Mouse (Mus musculus) subcutaneous adipose tissue, adult 2 months (tissue): ENCODE data around the gene Rnf114. TPM values are rescaled to one million over a fixed set of nuclear protein-coding genes. Genes with fewer than 3 reads are reported as not detected.

Experiments used
- polyA plus RNA-seq: library from polyadenylated mRNA; depleted of rRNA; stranded (reverse); fragments of >200 nt; gene quantifications from 2 replicates; pipeline ENCODE4 v1.2.3, GENCODE M21; 2012; ENCODE audit warnings: low replicate concordance; rRNA removed

Gene Rnf114
- 77.1 and 108 TPM in 2 replicates for polyA plus RNA-seq

GRCm38 (mm10) chr2:167491757-167492708 lies at the start of gene Rnf114:
Gene Rnf114 (plus strand): TSS chr2:167492645.

DNA sequence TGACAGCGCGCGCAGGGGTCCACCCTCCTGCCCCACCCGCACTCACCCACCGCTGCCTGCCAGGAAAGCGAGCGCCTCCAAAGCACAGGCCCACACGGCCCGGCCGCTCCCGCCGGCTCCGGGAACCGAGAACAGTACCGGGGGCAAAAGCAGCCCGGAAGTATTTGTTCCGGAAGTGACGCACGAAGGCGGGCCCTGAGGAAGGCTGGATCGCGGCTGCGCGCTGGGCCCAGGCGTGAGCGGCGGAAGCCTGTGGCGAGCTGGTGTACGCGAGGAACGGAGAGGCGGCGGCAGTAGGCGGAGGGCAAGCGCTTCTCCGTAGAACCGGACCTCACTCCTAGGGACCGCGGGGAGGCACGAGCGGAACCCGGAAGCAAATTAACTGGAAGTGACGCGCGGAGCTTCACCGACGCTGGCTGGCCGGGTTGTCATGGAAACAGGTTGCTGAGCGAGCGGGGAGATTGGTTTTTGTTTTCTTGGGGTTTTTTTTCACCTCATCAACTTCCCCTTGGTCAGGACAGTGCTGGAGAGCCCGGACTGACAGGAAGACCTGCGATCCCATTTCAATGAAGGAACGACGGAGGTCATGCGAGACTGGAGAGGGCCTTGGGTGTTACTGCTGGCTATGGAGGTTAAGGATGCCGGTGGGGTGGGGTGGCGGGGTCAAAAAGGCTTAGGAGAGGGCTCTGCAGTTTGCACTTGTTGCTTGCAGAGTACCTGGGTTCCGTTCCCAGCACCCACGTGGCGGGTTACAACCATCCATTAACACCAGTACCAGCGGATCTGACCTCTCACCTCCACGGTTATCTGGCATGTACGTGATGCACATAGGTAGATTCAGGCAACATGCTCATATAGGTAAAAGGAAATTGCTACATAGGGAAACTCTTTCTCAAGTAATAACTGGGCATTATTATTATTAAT lies 530 bp downstream of the Rnf114 start, which contains the start of gene Spata2:
Gene Spata2 (minus strand): TSS at position 175 of the 924 bp plus-strand sequence.

DNA sequence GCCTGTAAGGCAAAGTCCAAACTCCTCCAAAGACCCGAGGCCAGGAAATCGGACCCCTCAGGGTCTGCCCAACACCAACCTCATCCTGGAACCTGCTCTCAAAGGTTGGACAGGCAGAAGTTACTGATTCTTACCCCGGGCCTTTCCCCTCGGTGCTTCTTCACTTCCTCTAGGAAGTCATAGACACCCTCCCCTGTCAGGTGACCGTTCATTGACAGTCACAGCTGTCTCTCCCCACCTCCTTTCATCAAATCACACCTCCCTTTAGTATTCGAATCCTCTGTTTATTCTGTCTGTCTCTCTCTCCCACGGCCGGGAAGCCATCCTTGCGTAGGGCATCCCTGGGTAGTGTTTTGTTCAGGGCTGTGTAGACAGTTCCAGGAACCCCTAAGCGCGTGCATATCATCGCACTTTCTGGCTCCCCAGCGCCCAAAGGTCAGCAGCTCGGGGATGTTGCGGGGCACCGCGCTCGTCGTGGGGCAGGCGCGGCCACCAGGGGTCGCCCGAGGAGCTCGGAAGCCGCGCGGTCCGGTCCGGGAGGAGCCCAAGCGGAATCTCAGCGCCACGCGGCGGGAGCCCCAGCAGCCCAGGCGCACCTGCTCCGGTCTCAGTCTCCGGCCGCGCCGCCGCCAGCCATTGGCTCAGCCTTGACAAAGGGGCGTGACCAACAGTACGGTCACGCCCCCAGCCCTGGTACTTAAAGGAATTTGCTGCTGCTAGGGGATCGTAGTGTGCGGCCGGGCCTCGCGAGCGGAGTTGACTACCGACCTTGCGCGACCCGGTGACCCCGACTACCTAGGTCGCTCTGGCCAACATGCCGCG lies 45.2 kb downstream of the Rnf114 start, which contains the start of gene Snai1:
Gene Snai1 (plus strand): TSS at position 720 of the 822 bp plus-strand sequence.

Other genes starting within 250 kb of the Rnf114 start
- 11.8 and 39.0 TPM in 2 replicates for gene B4galt5, start 143.5 kb upstream of the Rnf114 start, polyA plus RNA-seq
- 39.4 and 57.7 TPM in 2 replicates for gene Slc9a8, start 70.9 kb upstream of the Rnf114 start, polyA plus RNA-seq
- 24.4 and 27.6 TPM in 2 replicates for gene Spata2, start 242 bp downstream of the Rnf114 start, polyA plus RNA-seq
- 22.0 and 82.4 TPM in 2 replicates for gene Snai1, start 45.5 kb downstream of the Rnf114 start, polyA plus RNA-seq
- 115 and 127 TPM in 2 replicates for gene Ube2v1, start 139.4 kb downstream of the Rnf114 start, polyA plus RNA-seq
- gene Gm20431, start 168.9 kb downstream of the Rnf114 start, polyA plus RNA-seq = 4.8 and 25.6 TPM in 2 replicates
- gene Cebpb, start 196.3 kb downstream of the Rnf114 start, polyA plus RNA-seq = 126 and 166 TPM in 2 replicates
- gene Tmem189, start 197.2 kb downstream of the Rnf114 start, polyA plus RNA-seq = 120 and 173 TPM in 2 replicates